Mouse (Mus musculus): Measurements from ENCODE around the gene Iqschfp. TPM values are rescaled to one million over a fixed set of nuclear protein-coding genes. Genes with fewer than 3 reads are reported as not detected.
"Not testable (repeated sequence)": the region's sequence is repeated elsewhere in the genome, so short reads cannot be mapped to it uniquely, and the experiment has no call there.

Gene Iqschfp
- total RNA-seq, 2 experiments from 2014 or later: 29.4 to 29.8 TPM

- peak; percentile 48 to 49 for DNase-seq (ENCODE audit: low spot score in 2 of 2)
These were observed 167.2 kb downstream of the Iqschfp start for GRCm38 (mm10) chr3:68059162-68059800.

- no peak for DNase-seq (ENCODE audit: low spot score in 2 of 2)
These were observed 172.7 kb downstream of the Iqschfp start, which contains the start of gene Schip1 for GRCm38 (mm10) chr3:68064731-68065130. Gene Schip1, plus strand, starts transcription at chr3:68064802.

GRCm38 (mm10) chr3:68071395-68072386 lies 179.7 kb downstream of the Iqschfp start:
- DNase-seq (ENCODE audit: low spot score in 2 of 2): peak; percentile 34 to 53

GRCm38 (mm10) chr3:68077406-68077805 lies 185.4 kb downstream of the Iqschfp start:
- DNase-seq (ENCODE audit: low spot score in 2 of 2): no peak

GRCm38 (mm10) chr3:68085024-68085423 lies 193.0 kb downstream of the Iqschfp start:
- DNase-seq (ENCODE audit: low spot score in 2 of 2): no peak

- DNase-seq (ENCODE audit: low spot score in 2 of 2): no peak
These were observed 200.1 kb downstream of the Iqschfp start for GRCm38 (mm10) chr3:68092108-68092507.

- no peak for DNase-seq (ENCODE audit: low spot score in 2 of 2)
These were observed 204.8 kb downstream of the Iqschfp start for GRCm38 (mm10) chr3:68096724-68097431.

- DNase-seq (ENCODE audit: low spot score in 2 of 2): not testable (repeated sequence)
These were observed 207.5 kb downstream of the Iqschfp start for GRCm38 (mm10) chr3:68099561-68099960.

GRCm38 (mm10) chr3:68101343-68101742 lies 209.3 kb downstream of the Iqschfp start:
- DNase-seq (ENCODE audit: low spot score in 2 of 2): peak in 1 of 2 experiments; percentile 9

- DNase-seq (ENCODE audit: low spot score in 2 of 2): no peak
These were observed 213.2 kb downstream of the Iqschfp start for GRCm38 (mm10) chr3:68105081-68105685.

GRCm38 (mm10) chr3:68121338-68121737 lies 229.3 kb downstream of the Iqschfp start:
- DNase-seq (ENCODE audit: low spot score in 2 of 2): no peak

- DNase-seq (ENCODE audit: low spot score in 2 of 2): no peak
These were observed 234.3 kb downstream of the Iqschfp start for GRCm38 (mm10) chr3:68126284-68126856.

GRCm38 (mm10) chr3:68130386-68130785 lies 238.4 kb downstream of the Iqschfp start:
- no peak for DNase-seq (ENCODE audit: low spot score in 2 of 2)

- DNase-seq (ENCODE audit: low spot score in 2 of 2): no peak
These were observed 247.0 kb downstream of the Iqschfp start for GRCm38 (mm10) chr3:68138833-68139627.

- DNase-seq (ENCODE audit: low spot score in 2 of 2): no peak
These were observed 258.7 kb downstream of the Iqschfp start for GRCm38 (mm10) chr3:68150688-68151087.

- DNase-seq (ENCODE audit: low spot score in 2 of 2): no peak
These were observed 268.1 kb downstream of the Iqschfp start for GRCm38 (mm10) chr3:68160175-68160574.

GRCm38 (mm10) chr3:68160760-68161159 lies 268.7 kb downstream of the Iqschfp start:
- DNase-seq (ENCODE audit: low spot score in 2 of 2): no peak

- no peak for DNase-seq (ENCODE audit: low spot score in 2 of 2)
These were observed 286.2 kb downstream of the Iqschfp start for GRCm38 (mm10) chr3:68178248-68178647.

- DNase-seq (ENCODE audit: low spot score in 2 of 2): no peak
These were observed 295.4 kb downstream of the Iqschfp start for GRCm38 (mm10) chr3:68187471-68187870.

GRCm38 (mm10) chr3:68189100-68189499 lies 297.1 kb downstream of the Iqschfp start:
- no peak for DNase-seq (ENCODE audit: low spot score in 2 of 2)
